ENCODE assay signal across 9 mouse cellular contexts in genomic region chr12:13532731-13533365, GRCm38 (mm10).
DNase-seq lines count a peak whose midpoint lies in the region; ATAC-seq and TF ChIP-seq lines count a peak whose summit lies in the region.
"Had no signal": no experiment of that assay in that cellular context is flagged by ENCODE, and none has a peak within 500 bp of the region (broad histone marks: within the 10 kb centered on the region; RNA-seq: fewer than 3 reads in every experiment).

No protein-coding gene starts in this region.

- no peaks in the 10 kb centered on the region for H3K27me3 ChIP-seq in forebrain, embryonic 12.5 days
- no peaks in the 10 kb centered on the region for H3K27me3 ChIP-seq in forebrain, embryonic 15.5 days
- no peaks in the 10 kb centered on the region for H3K27me3 ChIP-seq in lung, postnatal 0 days (replicated peaks; ENCODE audit: insufficient read depth, low read length)
- H3K27me3 ChIP-seq in neural tube, embryonic 12.5 days (replicated peaks): no peaks in the 10 kb centered on the region
- H3K27me3 ChIP-seq in heart, embryonic 10.5 days (ENCODE audit: insufficient read depth, poor library complexity, severe bottlenecking): no peaks in the 10 kb centered on the region
- H3K27me3 ChIP-seq in forebrain, embryonic 16.5 days (replicated peaks; ENCODE audit: control insufficient read depth, insufficient read depth, low read length): no peaks in the 10 kb centered on the region

- H3K27ac ChIP-seq in forebrain, embryonic 12.5 days: no peak overlapping the region
- H3K27ac ChIP-seq in forebrain, embryonic 15.5 days (replicated peaks): no peak overlapping the region
- no peak overlapping the region for H3K27ac ChIP-seq in lung, postnatal 0 days (ENCODE audit: low read length)
- H3K27ac ChIP-seq in neural tube, embryonic 12.5 days: no peak overlapping the region
- no peak overlapping the region for H3K27ac ChIP-seq in heart, embryonic 10.5 days
- H3K27ac ChIP-seq in forebrain, embryonic 16.5 days (ENCODE audit: low read length): no peak overlapping the region

- H3K4me2 ChIP-seq in forebrain, embryonic 12.5 days: no peak overlapping the region
- no peak overlapping the region for H3K4me2 ChIP-seq in forebrain, embryonic 15.5 days (replicated peaks)
- no peak overlapping the region for H3K4me2 ChIP-seq in lung, postnatal 0 days (replicated peaks; ENCODE audit: low read depth, low read length)
- H3K4me2 ChIP-seq in neural tube, embryonic 12.5 days (replicated peaks): no peak overlapping the region
- no peak overlapping the region for H3K4me2 ChIP-seq in forebrain, embryonic 16.5 days (ENCODE audit: low read length)

- 0 out of 2 replicates have a peak, but pooled peaks have one; percentile 6 for ATAC-seq in forebrain, embryonic 12.5 days (ENCODE audit: low FRiP score)
- no peak for ATAC-seq in forebrain, embryonic 15.5 days (replicated peaks)
- no peak for ATAC-seq in lung, postnatal 0 days
- peak; percentile 37; the same call in 1 of the 2 replicates for ATAC-seq in neural tube, embryonic 12.5 days (ENCODE audit: low FRiP score, low read depth)
- ATAC-seq in forebrain, embryonic 16.5 days: no peak

- TF ChIP-seq EP300 in lung, postnatal 0 days (IDR thresholded peaks at IDR 0.05): no peak

- WGBS in forebrain, embryonic 12.5 days: 81% methylated on average over 1 of the region's 1 CpGs
- WGBS in forebrain, embryonic 15.5 days: 80% methylated on average over 1 of the region's 1 CpGs
- 86% methylated on average over 1 of the region's 1 CpGs for WGBS in lung, postnatal 0 days
- WGBS in neural tube, embryonic 12.5 days: 77% methylated on average over 1 of the region's 1 CpGs
- WGBS in heart, embryonic 10.5 days: 75% methylated on average over 1 of the region's 1 CpGs
- WGBS in forebrain, embryonic 16.5 days: 89% methylated on average over 1 of the region's 1 CpGs

- H3K9me3 ChIP-seq in forebrain, embryonic 12.5 days: no peaks in the 10 kb centered on the region
- H3K9me3 ChIP-seq in forebrain, embryonic 15.5 days: no peaks in the 10 kb centered on the region
- no peaks in the 10 kb centered on the region for H3K9me3 ChIP-seq in lung, postnatal 0 days (ENCODE audit: low read length)
- H3K9me3 ChIP-seq in neural tube, embryonic 12.5 days: no peaks in the 10 kb centered on the region
- H3K9me3 ChIP-seq in heart, embryonic 10.5 days: no peaks in the 10 kb centered on the region
- H3K9me3 ChIP-seq in forebrain, embryonic 16.5 days (ENCODE audit: control insufficient read depth, low read length): no peaks in the 10 kb centered on the region

- no peak for TF ChIP-seq POLR2A in brain, embryonic 14.5 days (IDR thresholded peaks at IDR 0.05; ENCODE audit: borderline replicate concordance, extremely low read depth, insufficient read depth, insufficient read length, poor library complexity, severe bottlenecking)

- H3K36me3 ChIP-seq in forebrain, embryonic 12.5 days (replicated peaks): peaks cover 4% of the 10 kb centered on the region; the same call in 1 of the 2 replicates
- no peaks in the 10 kb centered on the region for H3K36me3 ChIP-seq in forebrain, embryonic 15.5 days
- H3K36me3 ChIP-seq in lung, postnatal 0 days (ENCODE audit: insufficient read depth, low read length): no peaks in the 10 kb centered on the region
- H3K36me3 ChIP-seq in neural tube, embryonic 12.5 days: 0 out of 2 replicates have a peak, but pooled peaks cover 4% of the 10 kb centered on the region
- H3K36me3 ChIP-seq in heart, embryonic 10.5 days: 0 out of 2 replicates have a peak, but pooled peaks cover 3% of the 10 kb centered on the region
- H3K36me3 ChIP-seq in forebrain, embryonic 16.5 days (ENCODE audit: control insufficient read depth, insufficient read depth): no peaks in the 10 kb centered on the region

- no peak overlapping the region for H3K9ac ChIP-seq in forebrain, embryonic 12.5 days
- H3K9ac ChIP-seq in forebrain, embryonic 15.5 days (replicated peaks): no peak overlapping the region
- no peak overlapping the region for H3K9ac ChIP-seq in lung, postnatal 0 days (replicated peaks; ENCODE audit: low read depth)
- H3K9ac ChIP-seq in neural tube, embryonic 12.5 days: no peak overlapping the region
- no peak overlapping the region for H3K9ac ChIP-seq in forebrain, embryonic 16.5 days (replicated peaks; ENCODE audit: low read depth, low read length)

- H3K4me1 ChIP-seq in forebrain, embryonic 12.5 days: no peaks in the 10 kb centered on the region
- H3K4me1 ChIP-seq in forebrain, embryonic 15.5 days: no peaks in the 10 kb centered on the region
- H3K4me1 ChIP-seq in lung, postnatal 0 days (ENCODE audit: insufficient read depth, low read depth, low read length): no peaks in the 10 kb centered on the region
- no peaks in the 10 kb centered on the region for H3K4me1 ChIP-seq in neural tube, embryonic 12.5 days
- no peaks in the 10 kb centered on the region for H3K4me1 ChIP-seq in heart, embryonic 10.5 days
- no peaks in the 10 kb centered on the region for H3K4me1 ChIP-seq in forebrain, embryonic 16.5 days (replicated peaks; ENCODE audit: control insufficient read depth, insufficient read depth, low read length)

- peak; percentile 51 for TF ChIP-seq CTCF in lung, postnatal 0 days (IDR thresholded peaks at IDR 0.05)
- peak; percentile 44; the same call in 1 of the 2 replicates for TF ChIP-seq CTCF in brain, embryonic 14.5 days (IDR thresholded peaks at IDR 0.05; ENCODE audit: borderline replicate concordance, extremely low read depth, insufficient read depth, insufficient read length)

- no peak overlapping the region for H3K4me3 ChIP-seq in forebrain, embryonic 12.5 days (replicated peaks)
- no peak overlapping the region for H3K4me3 ChIP-seq in forebrain, embryonic 15.5 days
- no peak overlapping the region for H3K4me3 ChIP-seq in lung, postnatal 0 days (ENCODE audit: low read depth, low read length)
- no peak overlapping the region for H3K4me3 ChIP-seq in neural tube, embryonic 12.5 days
- no peak overlapping the region for H3K4me3 ChIP-seq in heart, embryonic 10.5 days
- no peak overlapping the region for H3K4me3 ChIP-seq in forebrain, embryonic 16.5 days (replicated peaks; ENCODE audit: low read length)

- no peak for DNase-seq in lung, postnatal 0 days (ENCODE audit: low spot score)
- DNase-seq in lung, postnatal 14 days: no peak
- DNase-seq in brain, embryonic 14.5 days (ENCODE audit: low read depth): no peak
- DNase-seq in heart, embryonic 10.5 days (ENCODE audit: low spot score): no peak
- DNase-seq: lung, postnatal 10 days had no signal

Comparison
In these comparisons a context has a peak if more than half of its experiments do, and no peak if none do; other contexts are left out.
1. ATAC-seq: peak in forebrain, embryonic 12.5 days (single experiment) and neural tube, embryonic 12.5 days (single experiment); none in forebrain, embryonic 15.5 days (single experiment), lung, postnatal 0 days (single experiment) and forebrain, embryonic 16.5 days (single experiment).